Mouse (Mus musculus): ENCODE measurements around the gene Gm17542. TPM values are rescaled to one million over a fixed set of nuclear protein-coding genes. Genes with fewer than 3 reads are reported as not detected.
A peak's percentile ranks its signal among the peaks of the same experiment; 100 is the strongest.

The Gm17542 gene
- polyA plus RNA-seq, 1 experiment, result not detected

GRCm38 (mm10) chr10:58700578-58700977, 17.4 kb downstream of the Gm17542 start:
- H3K4me3 ChIP-seq (ENCODE audit: control insufficient read depth, low read depth, low read length), result no peak overlapping the region
- no peak overlapping the region for H3K27ac ChIP-seq (ENCODE audit: control insufficient read depth, insufficient read depth, low read depth, low read length)
- TF ChIP-seq POLR2A (IDR thresholded peaks at IDR 0.05; ENCODE audit: control insufficient read depth, low read depth, low read length), result no peak
- no peak for TF ChIP-seq CTCF (IDR thresholded peaks at IDR 0.05; ENCODE audit: control insufficient read depth, insufficient read depth, insufficient replicate concordance, low read depth, low read length)
- no peaks in the 10 kb centered on the region for H3K36me3 ChIP-seq (ENCODE audit: control insufficient read depth, insufficient read depth, low read length)
- no peaks in the 10 kb centered on the region for H3K27me3 ChIP-seq (ENCODE audit: control insufficient read depth, insufficient read depth, low read length)
- peaks cover 2% of the 10 kb centered on the region; the same call in 1 of the 2 replicates for H3K4me1 ChIP-seq (ENCODE audit: control insufficient read depth, insufficient read depth, low read length)

GRCm38 (mm10) chr10:58700160-58700559, 17.9 kb downstream of the Gm17542 start:
- H3K27ac ChIP-seq (ENCODE audit: control insufficient read depth, insufficient read depth, low read depth, low read length), result no peak overlapping the region
- no peaks in the 10 kb centered on the region for H3K27me3 ChIP-seq (ENCODE audit: control insufficient read depth, insufficient read depth, low read length)
- H3K36me3 ChIP-seq (ENCODE audit: control insufficient read depth, insufficient read depth, low read length), result no peaks in the 10 kb centered on the region
- H3K4me3 ChIP-seq (ENCODE audit: control insufficient read depth, low read depth, low read length), result no peak overlapping the region
- TF ChIP-seq CTCF (IDR thresholded peaks at IDR 0.05; ENCODE audit: control insufficient read depth, insufficient read depth, insufficient replicate concordance, low read depth, low read length), result no peak
- TF ChIP-seq POLR2A (IDR thresholded peaks at IDR 0.05; ENCODE audit: control insufficient read depth, low read depth, low read length), result no peak
- peaks cover 2% of the 10 kb centered on the region; the same call in 1 of the 2 replicates for H3K4me1 ChIP-seq (ENCODE audit: control insufficient read depth, insufficient read depth, low read length)

- H3K27me3 ChIP-seq (ENCODE audit: control insufficient read depth, insufficient read depth, low read length), result no peaks in the 10 kb centered on the region
- TF ChIP-seq CTCF (IDR thresholded peaks at IDR 0.05; ENCODE audit: control insufficient read depth, insufficient read depth, insufficient replicate concordance, low read depth, low read length), result no peak
- TF ChIP-seq POLR2A (IDR thresholded peaks at IDR 0.05; ENCODE audit: control insufficient read depth, low read depth, low read length), result no peak
- no peak overlapping the region for H3K4me3 ChIP-seq (ENCODE audit: control insufficient read depth, low read depth, low read length)
- H3K36me3 ChIP-seq (ENCODE audit: control insufficient read depth, insufficient read depth, low read length), result no peaks in the 10 kb centered on the region
- H3K4me1 ChIP-seq (ENCODE audit: control insufficient read depth, insufficient read depth, low read length), result peaks cover 2% of the 10 kb centered on the region; the same call in 1 of the 2 replicates
- no peak overlapping the region for H3K27ac ChIP-seq (ENCODE audit: control insufficient read depth, insufficient read depth, low read depth, low read length)
Observed at GRCm38 (mm10) chr10:58698955-58699354, 19.1 kb downstream of the Gm17542 start.

DNA sequence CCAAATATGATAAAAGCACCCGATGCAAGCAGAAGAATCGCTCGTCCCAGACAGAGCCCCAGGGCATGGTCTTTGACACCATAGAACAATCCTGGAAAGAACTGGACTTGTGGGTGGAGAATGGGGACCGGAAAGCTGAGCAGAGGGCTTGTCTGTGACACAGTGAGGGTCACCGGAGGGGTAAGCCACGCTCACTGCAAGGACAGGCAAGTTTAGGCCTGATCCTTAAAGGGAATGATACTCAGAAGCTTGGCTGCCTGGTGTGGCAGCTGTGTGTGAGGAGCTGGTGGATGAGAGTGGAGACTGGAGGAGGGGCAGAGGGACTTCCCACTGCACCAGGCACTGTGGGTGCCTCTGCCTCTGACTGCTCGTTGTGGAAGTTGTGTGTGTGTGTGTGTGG, 27.0 kb downstream of the Gm17542 start:
- H3K4me1 ChIP-seq (ENCODE audit: control insufficient read depth, insufficient read depth, low read length), result no peaks in the 10 kb centered on the region; the same call in 1 of the 2 replicates
- no peak overlapping the region for H3K4me3 ChIP-seq (ENCODE audit: control insufficient read depth, low read depth, low read length)
- H3K27ac ChIP-seq (ENCODE audit: control insufficient read depth, insufficient read depth, low read depth, low read length), result no peak overlapping the region
- no peaks in the 10 kb centered on the region for H3K27me3 ChIP-seq (ENCODE audit: control insufficient read depth, insufficient read depth, low read length)
- TF ChIP-seq POLR2A (IDR thresholded peaks at IDR 0.05; ENCODE audit: control insufficient read depth, low read depth, low read length), result no peak
- no peak for TF ChIP-seq CTCF (IDR thresholded peaks at IDR 0.05; ENCODE audit: control insufficient read depth, insufficient read depth, insufficient replicate concordance, low read depth, low read length)
- H3K36me3 ChIP-seq (ENCODE audit: control insufficient read depth, insufficient read depth, low read length), result no peaks in the 10 kb centered on the region

DNA sequence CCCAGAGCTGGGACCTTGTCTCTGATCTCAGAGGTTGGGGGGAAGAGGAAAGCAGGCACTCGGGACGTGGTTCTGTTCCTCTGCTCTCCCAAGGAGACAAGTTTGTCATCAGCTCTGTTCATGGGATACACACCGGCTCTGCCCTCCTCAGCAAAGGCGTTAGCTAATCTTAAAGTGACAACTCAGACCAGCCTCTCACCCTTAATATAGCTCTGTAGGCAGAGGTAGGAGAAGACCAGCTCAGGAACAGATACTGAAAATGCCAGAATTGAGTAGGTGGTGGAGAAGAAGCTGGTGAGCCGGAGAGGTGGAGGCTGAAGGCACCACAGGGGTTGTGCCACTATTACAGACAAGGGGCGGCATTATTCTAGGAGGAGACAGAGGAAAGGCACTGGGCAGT, 38.7 kb downstream of the Gm17542 start:
- Histone ChIP-seq H3K36me3 (ENCODE audit: control insufficient read depth, insufficient read depth, low read length) (no peaks in the 10 kb centered on the region), H3K4me1 (ENCODE audit: control insufficient read depth, insufficient read depth, low read length) (peaks cover 2% of the 10 kb centered on the region), H3K4me3 (ENCODE audit: control insufficient read depth, low read depth, low read length) (no peak overlapping the region), H3K27ac (ENCODE audit: control insufficient read depth, insufficient read depth, low read depth, low read length) (no peak overlapping the region), H3K27me3 (ENCODE audit: control insufficient read depth, insufficient read depth, low read length) (no peaks in the 10 kb centered on the region)
- TF ChIP-seq CTCF (IDR thresholded peaks at IDR 0.05; ENCODE audit: control insufficient read depth, insufficient read depth, insufficient replicate concordance, low read depth, low read length) (no peak), POLR2A (IDR thresholded peaks at IDR 0.05; ENCODE audit: control insufficient read depth, low read depth, low read length) (no peak)

GRCm38 (mm10) chr10:58675533-58675932, 42.5 kb downstream of the Gm17542 start, which contains the start of gene Edar:
TSS of gene Edar (minus strand) at chr10:58675654.
- no peak within 1 kb of the TSS for H3K27ac ChIP-seq (ENCODE audit: control insufficient read depth, insufficient read depth, low read depth, low read length)
- peak within 1 kb of the TSS; percentile 82 for H3K4me3 ChIP-seq (ENCODE audit: control insufficient read depth, low read depth, low read length)
- H3K4me1 ChIP-seq (ENCODE audit: control insufficient read depth, insufficient read depth, low read length), result peaks cover 2% of the 10 kb centered on the region
- no peaks in the 10 kb centered on the region for H3K36me3 ChIP-seq (ENCODE audit: control insufficient read depth, insufficient read depth, low read length)
- TF ChIP-seq POLR2A (IDR thresholded peaks at IDR 0.05; ENCODE audit: control insufficient read depth, low read depth, low read length) (no peak), CTCF (IDR thresholded peaks at IDR 0.05; ENCODE audit: control insufficient read depth, insufficient read depth, insufficient replicate concordance, low read depth, low read length) (peak; percentile 89)
- H3K27me3 ChIP-seq (ENCODE audit: control insufficient read depth, insufficient read depth, low read length), result no peaks in the 10 kb centered on the region

DNA sequence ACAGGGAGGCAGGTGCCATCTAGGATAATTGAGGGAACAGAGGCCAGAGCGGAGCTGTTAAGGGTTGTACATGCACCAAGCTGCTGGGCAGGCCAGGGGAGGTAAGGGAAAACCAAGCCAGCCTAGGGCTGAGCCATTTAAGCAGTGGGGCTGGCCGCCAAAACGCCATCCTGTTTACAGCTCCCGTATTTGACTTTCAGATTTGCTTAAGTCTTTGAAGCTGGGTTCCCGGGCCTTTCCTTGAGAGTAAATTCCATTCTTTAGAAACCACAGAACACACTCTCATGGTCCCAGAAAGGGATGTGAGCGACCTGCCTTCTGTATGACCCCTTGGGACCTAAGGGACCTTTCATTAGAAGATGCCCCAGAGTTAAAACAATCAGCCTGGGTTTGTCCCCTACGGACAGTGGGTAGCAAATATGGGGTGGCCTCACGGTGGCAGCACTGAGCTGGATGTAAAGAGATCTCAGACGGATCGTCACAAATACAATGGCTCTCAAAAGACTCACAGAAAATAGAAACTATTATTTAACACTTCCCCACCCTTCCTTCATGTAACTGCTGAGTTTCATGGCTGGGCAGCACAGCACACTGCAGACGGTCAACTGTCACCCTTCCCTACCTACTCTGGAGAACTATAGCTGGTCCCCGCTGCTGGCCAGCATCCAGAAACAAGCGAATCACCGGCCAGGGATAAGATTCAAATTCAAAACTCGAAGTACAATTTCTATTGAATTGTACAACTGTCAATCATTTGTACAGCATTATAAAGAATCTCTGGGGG, 44.5 kb downstream of the Gm17542 start:
- H3K27ac ChIP-seq (ENCODE audit: control insufficient read depth, insufficient read depth, low read depth, low read length), result no peak overlapping the region
- no peaks in the 10 kb centered on the region for H3K27me3 ChIP-seq (ENCODE audit: control insufficient read depth, insufficient read depth, low read length)
- TF ChIP-seq POLR2A (IDR thresholded peaks at IDR 0.05; ENCODE audit: control insufficient read depth, low read depth, low read length), result no peak
- peak; percentile 48; the same call in 1 of the 2 replicates for TF ChIP-seq CTCF (IDR thresholded peaks at IDR 0.05; ENCODE audit: control insufficient read depth, insufficient read depth, insufficient replicate concordance, low read depth, low read length)
- H3K36me3 ChIP-seq (ENCODE audit: control insufficient read depth, insufficient read depth, low read length), result no peaks in the 10 kb centered on the region
- no peak overlapping the region for H3K4me3 ChIP-seq (ENCODE audit: control insufficient read depth, low read depth, low read length)
- peaks cover 2% of the 10 kb centered on the region for H3K4me1 ChIP-seq (ENCODE audit: control insufficient read depth, insufficient read depth, low read length)
